Mouse (Mus musculus): ENCODE measurements around the gene Bcl9l. TPM values are rescaled to one million over a fixed set of nuclear protein-coding genes. Genes with fewer than 3 reads are reported as not detected.

The Bcl9l gene
- polyA plus RNA-seq, 1 experiment from 2014 or later = 16.9 TPM

GRCm38 (mm10) chr9:44478959-44479605 lies 3.5 kb upstream of the Bcl9l start:
- DNase-seq (ENCODE audit: low spot score) (peak; percentile 97), ATAC-seq (ENCODE audit: low read depth) (peak; percentile 69)
- Histone ChIP-seq H3K27me3 (replicated peaks; ENCODE audit: control insufficient read depth, insufficient read depth, low read length) (no peaks in the 10 kb centered on the region), H3K9me3 (ENCODE audit: control insufficient read depth, low read length) (no peaks in the 10 kb centered on the region), H3K4me2 (ENCODE audit: low read depth, low read length) (peak overlapping the region; percentile 94), H3K4me3 (ENCODE audit: low read depth, low read length) (peak overlapping the region; percentile 74), H3K27ac (replicated peaks; ENCODE audit: low read depth, low read length) (peak overlapping the region; percentile 98), H3K9ac (ENCODE audit: low read depth, low read length) (peak overlapping the region; percentile 83), H3K36me3 (ENCODE audit: control insufficient read depth, insufficient read depth, low read length) (no peaks in the 10 kb centered on the region), H3K4me1 (ENCODE audit: control insufficient read depth, insufficient read depth, low read length) (peaks cover 8% of the 10 kb centered on the region; the same call in 1 of the 2 replicates)
- 2% methylated on average over 24 of the region's 29 CpGs for WGBS

GRCm38 (mm10) chr9:44479628-44480428 lies 2.8 kb upstream of the Bcl9l start:
- under 1% methylated on average over 26 of the region's 26 CpGs for WGBS
- ATAC-seq (ENCODE audit: low read depth) (peak; percentile 64), DNase-seq (ENCODE audit: low spot score) (peak; percentile 95)
- Histone ChIP-seq H3K4me1 (ENCODE audit: control insufficient read depth, insufficient read depth, low read length) (peaks cover 8% of the 10 kb centered on the region), H3K4me2 (ENCODE audit: low read depth, low read length) (peak overlapping the region; percentile 94), H3K27ac (replicated peaks; ENCODE audit: low read depth, low read length) (peak overlapping the region; percentile 98), H3K27me3 (replicated peaks; ENCODE audit: control insufficient read depth, insufficient read depth, low read length) (no peaks in the 10 kb centered on the region), H3K36me3 (ENCODE audit: control insufficient read depth, insufficient read depth, low read length) (no peaks in the 10 kb centered on the region), H3K9ac (ENCODE audit: low read depth, low read length) (peak overlapping the region; percentile 83), H3K4me3 (ENCODE audit: low read depth, low read length) (peak overlapping the region; percentile 74), H3K9me3 (ENCODE audit: control insufficient read depth, low read length) (no peaks in the 10 kb centered on the region)

GRCm38 (mm10) chr9:44482112-44482511 lies 513 bp upstream of the Bcl9l start:
- no peaks in the 10 kb centered on the region for H3K9me3 ChIP-seq (ENCODE audit: control insufficient read depth, low read length)
- WGBS = 10% methylated on average over 3 of the region's 3 CpGs
- H3K4me1 ChIP-seq (ENCODE audit: control insufficient read depth, insufficient read depth, low read length) = peaks cover 31% of the 10 kb centered on the region

GRCm38 (mm10) chr9:44483041-44483509 lies 450 bp downstream of the Bcl9l start:
- Histone ChIP-seq H3K4me2 (ENCODE audit: low read depth, low read length) (peak overlapping the region; percentile 70), H3K36me3 (ENCODE audit: control insufficient read depth, insufficient read depth, low read length) (0 out of 2 replicates have a peak, but pooled peaks cover 7% of the 10 kb centered on the region), H3K4me1 (ENCODE audit: control insufficient read depth, insufficient read depth, low read length) (peaks cover 34% of the 10 kb centered on the region), H3K9ac (ENCODE audit: low read depth, low read length) (peak overlapping the region; percentile 92), H3K9me3 (ENCODE audit: control insufficient read depth, low read length) (no peaks in the 10 kb centered on the region), H3K4me3 (ENCODE audit: low read depth, low read length) (peak overlapping the region; percentile 82), H3K27me3 (replicated peaks; ENCODE audit: control insufficient read depth, insufficient read depth, low read length) (no peaks in the 10 kb centered on the region), H3K27ac (replicated peaks; ENCODE audit: low read depth, low read length) (peak overlapping the region; percentile 95)
- ATAC-seq (ENCODE audit: low read depth) (no peak), DNase-seq (ENCODE audit: low spot score) (no peak)
- WGBS = 0% methylated on average over 23 of the region's 39 CpGs

More at GRCm38 (mm10) chr9:44482112-44482511, 513 bp upstream of the Bcl9l start:
- Histone ChIP-seq H3K36me3 (ENCODE audit: control insufficient read depth, insufficient read depth, low read length) (0 out of 2 replicates have a peak, but pooled peaks cover 7% of the 10 kb centered on the region), H3K4me3 (ENCODE audit: low read depth, low read length) (peak overlapping the region; percentile 82), H3K4me2 (ENCODE audit: low read depth, low read length) (peak overlapping the region; percentile 70), H3K27me3 (replicated peaks; ENCODE audit: control insufficient read depth, insufficient read depth, low read length) (no peaks in the 10 kb centered on the region), H3K9ac (ENCODE audit: low read depth, low read length) (peak overlapping the region; percentile 92), H3K27ac (replicated peaks; ENCODE audit: low read depth, low read length) (peak overlapping the region; percentile 95)
- DNase-seq (ENCODE audit: low spot score) (no peak), ATAC-seq (ENCODE audit: low read depth) (no peak)

- Histone ChIP-seq H3K4me1 (ENCODE audit: control insufficient read depth, insufficient read depth, low read length) (peaks cover 38% of the 10 kb centered on the region), H3K27ac (replicated peaks; ENCODE audit: low read depth, low read length) (peak overlapping the region; percentile 95), H3K27me3 (replicated peaks; ENCODE audit: control insufficient read depth, insufficient read depth, low read length) (no peaks in the 10 kb centered on the region), H3K4me3 (ENCODE audit: low read depth, low read length) (peak overlapping the region; percentile 82), H3K36me3 (ENCODE audit: control insufficient read depth, insufficient read depth, low read length) (0 out of 2 replicates have a peak, but pooled peaks cover 7% of the 10 kb centered on the region), H3K9ac (ENCODE audit: low read depth, low read length) (peak overlapping the region; percentile 92), H3K9me3 (ENCODE audit: control insufficient read depth, low read length) (no peaks in the 10 kb centered on the region), H3K4me2 (ENCODE audit: low read depth, low read length) (peak overlapping the region; percentile 70)
- DNase-seq (ENCODE audit: low spot score) = peak; percentile 85
- WGBS = 0% methylated on average over 12 of the region's 12 CpGs
- ATAC-seq (ENCODE audit: low read depth) = 0 out of 2 replicates have a peak, but pooled peaks have one; percentile 4
Observed at GRCm38 (mm10) chr9:44483510-44484044, 952 bp downstream of the Bcl9l start.

GRCm38 (mm10) chr9:44484311-44485104 lies 1.9 kb downstream of the Bcl9l start:
- Histone ChIP-seq H3K4me3 (ENCODE audit: low read depth, low read length) (peak overlapping the region; percentile 82), H3K4me2 (ENCODE audit: low read depth, low read length) (peak overlapping the region; percentile 70), H3K9ac (ENCODE audit: low read depth, low read length) (peak overlapping the region; percentile 92), H3K9me3 (ENCODE audit: control insufficient read depth, low read length) (no peaks in the 10 kb centered on the region), H3K4me1 (ENCODE audit: control insufficient read depth, insufficient read depth, low read length) (peaks cover 48% of the 10 kb centered on the region), H3K27me3 (replicated peaks; ENCODE audit: control insufficient read depth, insufficient read depth, low read length) (no peaks in the 10 kb centered on the region), H3K36me3 (ENCODE audit: control insufficient read depth, insufficient read depth, low read length) (0 out of 2 replicates have a peak, but pooled peaks cover 7% of the 10 kb centered on the region), H3K27ac (replicated peaks; ENCODE audit: low read depth, low read length) (peak overlapping the region; percentile 95; the same call in 1 of the 2 replicates)
- DNase-seq (ENCODE audit: low spot score) (no peak), ATAC-seq (ENCODE audit: low read depth) (no peak)
- WGBS = 13% methylated on average over 7 of the region's 7 CpGs

- no peaks in the 10 kb centered on the region for H3K9me3 ChIP-seq (ENCODE audit: control insufficient read depth, low read length)
- 23% methylated on average over 5 of the region's 6 CpGs for WGBS
- H3K4me1 ChIP-seq (ENCODE audit: control insufficient read depth, insufficient read depth, low read length) = peaks cover 54% of the 10 kb centered on the region
- no peaks in the 10 kb centered on the region for H3K27me3 ChIP-seq (replicated peaks; ENCODE audit: control insufficient read depth, insufficient read depth, low read length)
- no peak overlapping the region for H3K27ac ChIP-seq (replicated peaks; ENCODE audit: low read depth, low read length)
- ATAC-seq (ENCODE audit: low read depth) (no peak), DNase-seq (ENCODE audit: low spot score) (no peak)
- H3K9ac ChIP-seq (ENCODE audit: low read depth, low read length) = peak overlapping the region; percentile 92
- H3K36me3 ChIP-seq (ENCODE audit: control insufficient read depth, insufficient read depth, low read length) = 0 out of 2 replicates have a peak, but pooled peaks cover 7% of the 10 kb centered on the region
- H3K4me3 ChIP-seq (ENCODE audit: low read depth, low read length) = peak overlapping the region; percentile 82
- H3K4me2 ChIP-seq (ENCODE audit: low read depth, low read length) = peak overlapping the region; percentile 70
Observed at GRCm38 (mm10) chr9:44485105-44485515, 2.5 kb downstream of the Bcl9l start.
